Mouse (Mus musculus) forebrain, postnatal 0 days (tissue): ENCODE measurements around the gene Snrnp35. TPM values are rescaled to one million over a fixed set of nuclear protein-coding genes. Genes with fewer than 3 reads are reported as not detected.

ENCODE experiments used
- ATAC-seq: fragments of 200-750 bp; cut with Nextera tagmentation; 2 replicates; pipeline ENCODE4 v1.8.0; 2017; ENCODE audit warnings: mild to moderate bottlenecking, moderate library complexity
- DNase-seq: peaks from one replicate; pipeline ENCODE4 v3.0.0-alpha.2; 2015
- H3K27ac ChIP-seq: fragments of 300-500 bp; sonication (generic); 2 replicates; pipeline ENCODE4 v1.5.1; 2014; ENCODE audit warnings: low read depth, mild to moderate bottlenecking, antibody characterized with exemption, low read length, moderate library complexity, mixed read lengths
- H3K27me3 ChIP-seq: fragments of 300-500 bp; sonication (generic); 2 replicates; pipeline ENCODE4 v1.6.1; 2014; ENCODE audit warnings: mild to moderate bottlenecking, low read length, mixed read lengths; ENCODE audit not compliant: insufficient read depth
- H3K36me3 ChIP-seq: fragments of 300-500 bp; sonication (generic); 2 replicates; pipeline ENCODE4 v1.6.1; 2014; ENCODE audit warnings: mild to moderate bottlenecking, moderate library complexity; ENCODE audit not compliant: insufficient read depth
- H3K4me1 ChIP-seq: fragments of 300-500 bp; sonication (generic); 2 replicates; pipeline ENCODE4 v1.6.1; 2014; ENCODE audit warnings: antibody characterized with exemption; ENCODE audit not compliant: insufficient read depth
- H3K4me2 ChIP-seq: fragments of 300-500 bp; sonication (generic); 2 replicates; pipeline ENCODE4 v1.6.1; 2014; ENCODE audit warnings: low read depth, mild to moderate bottlenecking, moderate library complexity
- H3K4me3 ChIP-seq: fragments of 300-500 bp; sonication (generic); 2 replicates; pipeline ENCODE4 v1.5.1; 2014; ENCODE audit warnings: low read depth, low read length, mixed read lengths
- H3K9ac ChIP-seq: fragments of 300-500 bp; sonication (generic); 2 replicates; pipeline ENCODE4 v1.6.1; 2014; ENCODE audit warnings: mild to moderate bottlenecking
- H3K9me3 ChIP-seq: fragments of 300-500 bp; sonication (generic); 2 replicates; pipeline ENCODE4 v1.6.1; 2016; ENCODE audit warnings: low read length
- CTCF ChIP-seq: sonication (generic); IDR thresholded peaks from 2 replicates; pipeline ENCODE4 v1.5.1; 2016; ENCODE audit warnings: antibody characterized with exemption, control low read depth, low read depth
- WGBS: fragments of 180-500 bp; shearing (Covaris S2); extraction: QIAGEN DNeasy Blood & Tissue Kit; methylation state at CpG from one replicate; pipeline ENCODE4 v1.1.7; 2014; 5-methylcytosine and 5-hydroxymethylcytosine counted together
- polyA plus RNA-seq: library from polyadenylated mRNA; unstranded; fragments of >200 nt; fragmentation: Nextera tagmentation; extraction: Ambion mirVana; gene quantifications from 2 replicates; pipeline ENCODE4 v1.2.1, GENCODE M21; 2015
- total RNA-seq: library from RNA; depleted of rRNA; stranded (reverse); fragments of >200 nt; gene quantifications from 2 replicates; pipeline ENCODE4 v1.2.3, GENCODE M21; 2014

The Snrnp35 gene
- total and polyA plus RNA-seq, 2 experiments from 2014 or later, result 16.0 to 17.7 TPM

DNA sequence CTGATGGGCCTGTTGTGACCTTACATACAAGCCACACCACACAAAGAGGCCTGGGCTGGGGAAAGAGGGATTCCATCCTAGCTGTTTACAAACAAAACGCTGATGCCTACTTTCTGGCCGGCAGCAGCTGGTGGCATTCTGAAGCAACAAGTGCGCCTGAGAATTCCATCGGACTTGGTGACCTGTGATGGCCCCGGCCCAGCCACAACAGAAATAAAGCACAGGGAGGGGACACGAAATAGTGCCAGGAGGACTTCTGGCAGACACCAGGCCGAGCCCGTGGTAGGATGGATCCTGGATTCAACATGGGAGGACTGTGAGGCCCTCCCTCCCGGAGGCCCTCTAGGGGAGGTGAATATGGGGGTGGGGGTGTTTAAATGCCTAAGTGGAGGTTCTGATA is 45.9 kb downstream of the Snrnp35 start:
- no peak overlapping the region for H3K27ac ChIP-seq
- H3K27me3 ChIP-seq, result no peaks in the 10 kb centered on the region
- no peaks in the 10 kb centered on the region for H3K36me3 ChIP-seq
- H3K9me3 ChIP-seq, result no peaks in the 10 kb centered on the region
- H3K4me1 ChIP-seq, result peaks cover 11% of the 10 kb centered on the region
- no peak overlapping the region for H3K4me3 ChIP-seq
- no peak overlapping the region for H3K9ac ChIP-seq
- DNase-seq, result no peak
- no peak for TF ChIP-seq CTCF
- no peak for ATAC-seq
- 34% methylated on average over 9 of the region's 9 CpGs for WGBS
- peak overlapping the region; percentile 78 for H3K4me2 ChIP-seq

DNA sequence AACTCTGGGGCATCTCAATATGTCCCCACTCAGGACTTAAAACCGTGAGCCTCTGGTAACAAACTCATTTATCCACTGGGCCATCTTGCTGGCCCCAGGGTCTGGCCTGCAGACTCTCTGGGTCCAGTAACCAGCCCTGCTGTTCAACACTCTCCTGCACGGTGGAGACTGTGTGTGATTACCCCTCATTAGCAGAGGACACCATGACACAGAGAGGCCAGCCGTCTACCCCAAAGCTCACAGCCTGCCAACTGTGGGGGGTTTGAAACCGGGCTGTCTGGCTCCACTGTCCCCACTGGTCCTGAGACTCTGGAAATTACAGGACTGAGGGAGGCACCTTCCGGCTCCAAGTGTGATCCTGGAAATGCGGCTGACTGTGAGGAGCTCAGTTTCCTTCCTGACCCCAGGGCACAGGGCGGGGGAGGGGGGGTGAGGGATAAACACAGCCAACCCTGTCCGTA is 46.3 kb downstream of the Snrnp35 start:
- H3K4me3 ChIP-seq, result no peak overlapping the region
- DNase-seq (no peak), ATAC-seq (no peak)
- peak overlapping the region; percentile 78 for H3K4me2 ChIP-seq
- H3K27me3 ChIP-seq, result no peaks in the 10 kb centered on the region
- H3K27ac ChIP-seq, result no peak overlapping the region
- no peak for TF ChIP-seq CTCF
- H3K9me3 ChIP-seq, result no peaks in the 10 kb centered on the region
- no peaks in the 10 kb centered on the region for H3K36me3 ChIP-seq
- no peak overlapping the region for H3K9ac ChIP-seq
- 38% methylated on average over 8 of the region's 8 CpGs for WGBS
- peaks cover 11% of the 10 kb centered on the region for H3K4me1 ChIP-seq

DNA sequence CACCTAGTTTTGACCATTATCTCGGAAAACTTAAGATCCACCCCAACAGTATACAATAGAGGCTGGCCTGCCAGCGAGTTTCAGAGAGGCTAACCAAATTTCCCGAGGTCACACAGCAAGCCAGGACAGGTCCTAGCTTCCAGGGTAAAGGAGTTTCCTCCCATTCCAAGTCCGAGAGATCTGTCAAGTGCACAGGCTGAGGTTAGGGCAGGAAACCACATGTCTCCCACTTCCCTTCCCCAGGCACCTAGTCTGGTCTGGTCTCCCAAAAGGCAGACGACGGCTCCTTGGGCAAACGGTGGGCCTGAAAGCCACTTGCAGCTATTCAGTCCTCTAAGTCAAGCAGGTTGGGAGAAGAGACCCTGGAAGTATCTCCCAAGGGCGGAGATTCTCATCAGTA is 46.8 kb downstream of the Snrnp35 start:
- H3K36me3 ChIP-seq, result no peaks in the 10 kb centered on the region
- no peak for TF ChIP-seq CTCF
- H3K9me3 ChIP-seq, result no peaks in the 10 kb centered on the region
- no peak overlapping the region for H3K27ac ChIP-seq
- ATAC-seq (no peak), DNase-seq (no peak)
- WGBS, result 73% methylated on average over 8 of the region's 8 CpGs
- peak overlapping the region; percentile 69 for H3K4me3 ChIP-seq
- H3K27me3 ChIP-seq, result no peaks in the 10 kb centered on the region
- H3K9ac ChIP-seq, result no peak overlapping the region
- H3K4me1 ChIP-seq, result peaks cover 11% of the 10 kb centered on the region
- peak overlapping the region; percentile 78 for H3K4me2 ChIP-seq

DNA sequence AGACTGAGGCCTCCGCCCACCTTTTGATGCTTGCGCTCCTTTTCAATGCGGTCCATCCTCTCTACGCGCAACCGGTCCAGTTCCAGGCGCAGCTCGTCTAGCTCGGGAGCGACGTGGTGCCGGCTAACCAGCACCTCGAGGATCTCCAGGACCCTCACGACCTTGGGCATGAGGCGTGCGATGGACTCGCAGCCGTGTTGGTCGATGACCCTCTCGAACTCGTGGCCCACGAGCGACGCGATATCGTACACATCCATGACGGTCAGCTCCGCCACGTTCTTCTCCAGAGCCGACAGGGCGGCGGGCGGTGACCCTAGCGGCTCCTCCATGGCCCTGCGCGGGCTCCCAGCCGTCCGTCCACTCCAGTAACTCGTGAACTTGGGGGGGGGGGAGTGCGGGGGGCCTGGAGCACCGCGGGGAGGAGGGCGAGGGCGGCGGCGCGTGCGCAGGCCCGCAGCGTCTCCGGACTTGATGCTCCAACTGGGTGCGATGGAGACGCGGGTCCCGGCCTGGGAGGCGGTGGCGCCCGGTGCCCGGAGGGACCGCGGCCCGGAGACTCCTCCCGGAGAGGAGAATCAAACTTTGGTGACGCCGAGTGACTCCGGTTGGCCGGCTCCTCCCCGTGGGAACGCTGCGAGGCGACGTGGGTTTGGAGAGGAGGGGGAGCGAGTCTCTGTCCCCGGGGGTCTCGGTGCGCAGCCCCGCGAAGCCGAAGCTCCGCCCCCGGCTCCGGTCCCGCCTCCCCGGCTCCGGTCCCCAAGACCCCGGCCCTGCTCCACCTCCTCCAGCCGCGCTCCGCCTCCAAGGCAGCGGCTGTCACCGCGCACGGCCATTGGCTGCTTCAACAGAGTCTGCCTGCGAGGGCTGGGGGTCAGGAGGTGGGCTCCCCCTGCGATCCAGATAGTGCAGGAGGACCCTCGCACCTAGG is 48.0 kb downstream of the Snrnp35 start, which contains the start of gene Rilpl1:
Gene Rilpl1, minus strand, starts transcription at position 737 of the 928 bp plus-strand sequence.
- H3K4me3 ChIP-seq, result peak within 1 kb of the TSS; percentile 69
- peak; percentile 96 for ATAC-seq
- peak within 1 kb of the TSS; percentile 62 for H3K27ac ChIP-seq
- under 1% methylated on average over 89 of the region's 96 CpGs for WGBS
- H3K4me2 ChIP-seq, result peak within 1 kb of the TSS; percentile 78
- H3K9me3 ChIP-seq, result no peaks in the 10 kb centered on the region
- DNase-seq, result peak; percentile 86
- H3K4me1 ChIP-seq, result peaks cover 11% of the 10 kb centered on the region
- no peaks in the 10 kb centered on the region for H3K27me3 ChIP-seq
- no peaks in the 10 kb centered on the region for H3K36me3 ChIP-seq
- peak within 1 kb of the TSS; percentile 65 for H3K9ac ChIP-seq
- peak; percentile 11; the same call in 1 of the 2 replicates for TF ChIP-seq CTCF

DNA sequence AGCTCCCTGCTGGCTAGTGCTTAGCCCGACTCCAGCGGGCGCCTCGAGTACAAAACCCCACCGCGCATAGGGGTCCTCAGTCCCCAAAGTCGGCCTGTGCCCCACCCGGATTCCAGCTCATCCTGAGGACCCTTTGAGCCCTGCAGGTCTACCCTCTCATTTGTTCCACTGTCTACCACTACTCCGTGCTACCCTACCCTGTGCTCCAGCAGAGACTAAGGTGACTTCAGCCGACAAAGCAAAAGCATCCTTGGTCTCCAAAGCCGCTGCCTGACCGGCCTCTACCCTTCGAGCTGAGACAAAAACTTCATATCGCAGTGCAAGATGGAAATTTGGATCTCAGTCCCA is 48.6 kb downstream of the Snrnp35 start:
- H3K27me3 ChIP-seq, result no peaks in the 10 kb centered on the region
- WGBS, result 10% methylated on average over 14 of the region's 14 CpGs
- H3K27ac ChIP-seq, result peak overlapping the region; percentile 62
- no peaks in the 10 kb centered on the region for H3K9me3 ChIP-seq
- ATAC-seq, result peak; percentile 47; the same call in 1 of the 2 replicates
- H3K9ac ChIP-seq, result peak overlapping the region; percentile 65
- DNase-seq, result no peak
- H3K4me2 ChIP-seq, result peak overlapping the region; percentile 78
- no peaks in the 10 kb centered on the region for H3K36me3 ChIP-seq
- H3K4me1 ChIP-seq, result peaks cover 11% of the 10 kb centered on the region
- peak overlapping the region; percentile 69 for H3K4me3 ChIP-seq
- TF ChIP-seq CTCF, result no peak

DNA sequence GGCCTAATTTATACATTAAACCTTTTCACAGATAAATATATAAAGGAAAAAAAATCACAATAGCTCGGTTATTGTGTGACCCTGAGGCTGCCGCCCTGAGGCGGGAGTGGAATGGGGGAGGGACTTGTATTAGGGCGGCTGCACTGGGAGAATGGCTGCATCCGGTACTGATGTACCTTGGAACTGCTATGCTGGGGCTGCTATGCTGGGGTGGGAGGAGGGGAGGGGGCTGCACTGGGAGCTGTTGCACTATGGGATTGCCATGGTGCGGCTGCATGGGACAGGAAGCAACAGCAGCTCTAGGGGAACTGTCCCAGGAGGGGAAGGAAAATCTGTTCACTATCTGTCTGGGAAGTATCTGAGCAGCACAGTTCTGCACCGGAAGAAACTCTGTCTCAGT is 49.5 kb downstream of the Snrnp35 start:
- Histone ChIP-seq H3K4me1 (peaks cover 11% of the 10 kb centered on the region), H3K27me3 (no peaks in the 10 kb centered on the region), H3K27ac (no peak overlapping the region), H3K9ac (no peak overlapping the region), H3K4me3 (no peak overlapping the region), H3K9me3 (no peaks in the 10 kb centered on the region), H3K4me2 (no peak overlapping the region), H3K36me3 (no peaks in the 10 kb centered on the region)
- DNase-seq (no peak), ATAC-seq (no peak)
- WGBS, result 34% methylated on average over 7 of the region's 7 CpGs
- no peak for TF ChIP-seq CTCF

DNA sequence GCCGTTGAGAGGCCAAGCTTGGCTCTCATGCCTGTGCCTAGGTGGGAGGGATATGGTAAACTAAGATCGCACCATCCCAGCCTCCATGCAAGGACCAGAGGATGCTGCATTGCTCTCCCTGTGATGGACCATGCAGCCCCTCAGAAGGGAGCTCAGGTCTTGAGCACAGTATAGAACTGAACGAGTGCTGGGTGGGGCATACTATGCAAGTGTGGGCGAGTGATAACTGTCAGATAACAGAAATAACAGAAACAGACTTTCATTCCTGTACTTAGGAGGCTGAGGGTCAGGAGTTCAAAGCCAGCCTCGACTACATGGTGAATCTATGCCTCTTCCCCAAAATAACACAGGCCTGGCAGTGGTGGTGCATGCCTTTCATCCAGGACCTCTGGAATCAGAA is 52.1 kb downstream of the Snrnp35 start:
- H3K9me3 ChIP-seq, result no peaks in the 10 kb centered on the region
- no peaks in the 10 kb centered on the region for H3K27me3 ChIP-seq
- no peak for TF ChIP-seq CTCF
- WGBS, result 65% methylated on average over 5 of the region's 5 CpGs
- no peak overlapping the region for H3K27ac ChIP-seq
- DNase-seq (no peak), ATAC-seq (no peak)
- H3K9ac ChIP-seq, result no peak overlapping the region
- H3K4me3 ChIP-seq, result no peak overlapping the region
- H3K4me1 ChIP-seq, result peaks cover 5% of the 10 kb centered on the region; the same call in 1 of the 2 replicates
- H3K4me2 ChIP-seq, result no peak overlapping the region
- H3K36me3 ChIP-seq, result no peaks in the 10 kb centered on the region
